Mouse (Mus musculus) embryonic fibroblast, embryonic 13.5 days (primary cell): ENCODE data around the gene Sytl5. TPM values are rescaled to one million over a fixed set of nuclear protein-coding genes. Genes with fewer than 3 reads are reported as not detected.

Experiments used
- H3K27ac ChIP-seq: 2 replicates; pipeline ENCODE4 v1.5.1; 2012; ENCODE audit warnings: low read length, control low read depth, inconsistent platforms; ENCODE audit not compliant: insufficient read depth
- H3K4me1 ChIP-seq: 2 replicates; pipeline ENCODE4 v1.6.1; 2011; ENCODE audit warnings: low read length; ENCODE audit not compliant: control insufficient read depth, insufficient read depth
- H3K4me3 ChIP-seq: 2 replicates; pipeline ENCODE4 v1.5.1; 2011; ENCODE audit warnings: mild to moderate bottlenecking, control low read depth, low read length; ENCODE audit not compliant: insufficient read depth
- CTCF ChIP-seq: IDR thresholded peaks from 2 replicates; pipeline ENCODE4 v1.5.1; 2011; ENCODE audit warnings: mild to moderate bottlenecking, control low read depth, low read length, moderate library complexity, borderline replicate concordance; ENCODE audit not compliant: insufficient read depth
- POLR2A ChIP-seq: IDR thresholded peaks from 2 replicates; pipeline ENCODE4 v1.6.1; 2011; ENCODE audit warnings: low read depth, mild to moderate bottlenecking, control low read depth, low read length, moderate library complexity
- polyA plus RNA-seq: library from polyadenylated mRNA; stranded (reverse); fragments of >200 nt; gene quantifications from 2 replicates; pipeline ENCODE4 v1.2.4, GENCODE M21; 2011; ENCODE audit warnings: low read depth; ENCODE audit not compliant: missing spikeins, insufficient read length

Gene Sytl5
- polyA plus RNA-seq, 1 experiment = 2.8 TPM

DNA sequence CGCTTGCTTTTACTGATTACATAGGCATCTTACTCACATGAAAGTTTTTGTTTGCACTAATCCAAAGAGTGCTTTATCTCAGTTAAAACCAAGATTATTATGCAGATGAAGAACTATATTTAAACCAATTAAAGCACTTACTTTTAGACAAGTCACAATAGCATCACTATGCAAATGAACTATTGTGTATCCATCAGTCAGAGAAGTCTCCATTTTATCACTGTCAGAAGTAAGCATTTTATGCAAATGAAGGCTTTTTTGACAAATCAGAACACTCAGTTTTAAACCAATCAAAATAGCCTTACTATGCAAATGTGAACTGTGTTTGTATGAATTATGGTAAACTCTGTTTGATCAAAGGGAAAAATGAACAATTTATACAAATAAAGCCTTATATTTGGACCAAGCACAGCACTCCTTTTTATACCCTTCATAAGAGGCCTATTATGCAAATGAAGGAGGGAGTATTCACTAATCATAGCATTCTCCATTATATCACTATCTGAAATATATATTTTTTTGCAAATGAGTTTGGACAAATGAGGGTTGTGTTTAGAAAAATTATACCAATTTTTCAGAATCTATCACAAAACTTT, 122.4 kb downstream of the Sytl5 start:
- no peak overlapping the region for H3K4me3 ChIP-seq
- no peak for TF ChIP-seq CTCF

DNA sequence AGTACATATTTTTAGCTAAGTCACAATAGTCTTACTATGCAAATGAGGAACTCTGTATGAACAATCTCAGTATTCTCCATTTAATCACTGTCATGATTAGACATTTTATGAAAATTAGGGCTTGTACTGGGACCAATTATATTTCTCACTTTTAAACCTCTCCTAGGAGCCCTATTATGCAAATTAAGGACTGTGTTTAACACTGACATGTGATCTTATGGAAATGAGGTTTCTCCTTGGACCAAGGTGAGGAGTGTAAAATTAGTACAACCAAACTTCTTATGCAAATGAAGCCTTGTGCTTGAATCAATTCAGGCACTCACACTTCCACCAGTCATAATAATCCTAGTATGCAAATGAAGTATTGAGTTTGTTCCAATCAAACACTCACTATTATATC, 124.8 kb downstream of the Sytl5 start:
- no peak for TF ChIP-seq POLR2A
- TF ChIP-seq CTCF = no peak
- H3K4me3 ChIP-seq = no peak overlapping the region
- H3K27ac ChIP-seq = no peak overlapping the region
- no peaks in the 10 kb centered on the region for H3K4me1 ChIP-seq

More for the DNA sequence above, 122.4 kb downstream of the Sytl5 start:
- H3K4me1 ChIP-seq = no peaks in the 10 kb centered on the region
- H3K27ac ChIP-seq = no peak overlapping the region

DNA sequence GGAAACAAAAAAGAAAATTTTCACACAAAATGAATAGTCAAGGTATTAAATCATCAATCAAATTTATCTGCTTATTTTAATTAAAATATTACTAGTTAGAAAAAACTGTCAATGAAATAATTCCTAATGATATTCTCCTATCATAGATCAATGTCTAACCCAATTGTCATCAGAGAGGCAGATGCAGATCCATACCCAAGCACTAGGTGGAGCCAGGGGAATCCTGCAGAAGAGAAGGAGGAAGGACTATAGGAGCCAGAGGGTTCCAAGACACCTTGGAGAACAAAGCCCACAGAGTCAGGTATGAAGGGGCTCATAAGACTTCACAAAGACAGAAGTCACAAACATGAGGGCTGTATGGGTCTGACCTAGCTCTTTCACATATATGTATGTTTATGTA, 149.2 kb downstream of the Sytl5 start:
- TF ChIP-seq CTCF (no peak), POLR2A (no peak)
- no peak overlapping the region for H3K27ac ChIP-seq
- no peaks in the 10 kb centered on the region for H3K4me1 ChIP-seq
- H3K4me3 ChIP-seq = no peak overlapping the region

Other genes with a start within 250 kb of the Sytl5 start
- gene Dynlt3, start 222.6 kb upstream of the Sytl5 start, polyA plus RNA-seq = 133 and 177 TPM in 2 replicates
- gene Hypm, start 38.7 kb upstream of the Sytl5 start, polyA plus RNA-seq = not detected in 2 replicates
- not detected in 2 replicates for gene H2al3, start 35.9 kb upstream of the Sytl5 start, polyA plus RNA-seq
- 46.9 and 95.8 TPM in 2 replicates for gene Srpx, start 232.1 kb downstream of the Sytl5 start, polyA plus RNA-seq